Mouse (Mus musculus): Measurements from ENCODE around the gene Eif2b4.

Gene Eif2b4

DNA sequence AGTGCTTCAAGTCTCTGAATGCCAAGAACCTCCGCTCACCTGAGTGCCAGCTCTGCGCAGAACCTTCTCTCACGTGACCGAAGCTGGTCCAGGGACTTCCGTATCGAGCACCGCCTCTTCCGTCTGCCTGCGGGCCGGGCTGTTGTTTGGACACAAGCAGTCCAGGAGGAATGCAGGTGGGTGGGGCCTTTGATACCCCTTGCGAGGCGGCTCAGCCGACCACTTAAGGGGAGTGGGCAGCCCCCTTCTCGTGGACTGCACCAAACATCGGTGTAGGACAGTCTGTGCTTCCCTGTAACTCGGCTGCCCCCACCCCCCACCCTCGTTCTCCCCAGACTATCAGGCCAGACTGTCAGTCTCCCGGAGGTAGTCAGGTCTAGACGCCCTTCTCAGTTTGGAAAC is 39.1 kb downstream of the Eif2b4 start, which contains the start of gene Mpv17:
TSS of gene Mpv17 (minus strand) at position 100 of the 402 bp plus-strand sequence.
- DNase-seq (ENCODE audit: low spot score): peak; percentile 83

DNA sequence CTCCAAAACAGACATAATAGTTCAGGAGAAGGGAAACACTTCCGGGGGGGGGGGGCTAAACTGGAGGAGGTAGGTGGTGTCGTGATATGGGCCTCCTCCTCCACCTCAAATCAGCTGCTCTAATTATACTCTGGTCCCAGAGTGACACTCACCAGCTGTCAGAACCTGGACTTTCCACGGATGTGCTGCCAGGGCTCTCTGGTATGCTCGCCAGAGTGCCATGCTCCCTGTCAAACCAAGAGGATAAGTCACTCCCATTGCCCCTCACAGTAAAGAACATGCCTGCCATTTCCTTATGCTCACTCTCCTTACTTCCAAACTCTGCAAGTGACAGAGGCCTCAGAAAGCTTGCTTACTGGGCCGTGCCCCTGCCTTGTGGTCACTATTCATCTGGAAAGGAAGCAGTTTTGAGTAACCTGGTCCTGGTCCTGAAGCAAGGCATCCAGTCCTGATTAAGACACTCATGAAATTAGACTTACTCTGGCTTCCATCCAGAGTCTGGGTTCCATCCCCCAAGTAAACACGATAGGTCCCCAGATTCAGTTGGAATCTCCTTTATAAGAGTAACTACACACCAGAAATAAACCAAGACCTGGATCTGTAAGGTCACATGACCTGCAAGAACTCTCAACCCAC is 39.6 kb downstream of the Eif2b4 start:
- no peak for DNase-seq (ENCODE audit: low spot score)

DNA sequence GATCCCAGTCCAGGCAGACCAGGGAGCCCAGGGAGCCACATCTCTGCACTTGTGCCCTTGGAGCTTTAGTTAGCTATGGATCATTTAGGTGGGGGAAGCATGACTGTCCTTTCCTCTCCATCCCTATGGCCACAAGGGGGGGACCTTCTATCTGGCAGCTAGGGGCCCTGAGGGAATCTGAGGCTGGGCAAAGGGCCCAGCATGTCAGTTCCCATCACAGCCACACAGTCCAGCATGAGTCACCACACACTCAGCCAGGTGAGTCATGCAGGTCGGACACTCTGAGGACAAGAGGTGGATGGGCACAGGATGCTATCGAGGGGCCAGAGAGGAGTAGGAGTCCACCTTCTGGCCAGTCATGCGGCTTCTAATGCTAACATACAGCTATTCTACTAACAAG is 41.5 kb downstream of the Eif2b4 start:
- peak; percentile 81 for DNase-seq (ENCODE audit: low spot score)

DNA sequence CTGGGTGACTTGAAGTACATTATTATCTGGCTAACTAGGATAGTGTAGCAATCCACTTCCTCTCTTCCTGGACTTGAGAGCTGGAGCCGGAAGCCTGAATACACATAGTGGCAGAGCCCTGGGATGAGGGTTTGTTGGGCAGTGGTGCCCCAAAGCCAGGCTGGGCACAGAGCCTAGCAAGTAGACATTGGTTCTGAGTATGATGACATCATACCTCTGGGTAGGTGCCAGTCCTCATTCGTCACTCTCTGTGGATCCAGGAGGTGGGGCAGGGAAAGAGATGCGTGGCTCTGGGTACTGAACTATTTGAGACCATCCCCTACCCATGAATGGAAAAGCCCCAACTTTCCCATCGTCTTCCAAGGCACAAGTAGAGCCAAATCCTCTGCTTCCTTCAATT is 43.4 kb downstream of the Eif2b4 start:
- peak; percentile 20 for DNase-seq (ENCODE audit: low spot score)

DNA sequence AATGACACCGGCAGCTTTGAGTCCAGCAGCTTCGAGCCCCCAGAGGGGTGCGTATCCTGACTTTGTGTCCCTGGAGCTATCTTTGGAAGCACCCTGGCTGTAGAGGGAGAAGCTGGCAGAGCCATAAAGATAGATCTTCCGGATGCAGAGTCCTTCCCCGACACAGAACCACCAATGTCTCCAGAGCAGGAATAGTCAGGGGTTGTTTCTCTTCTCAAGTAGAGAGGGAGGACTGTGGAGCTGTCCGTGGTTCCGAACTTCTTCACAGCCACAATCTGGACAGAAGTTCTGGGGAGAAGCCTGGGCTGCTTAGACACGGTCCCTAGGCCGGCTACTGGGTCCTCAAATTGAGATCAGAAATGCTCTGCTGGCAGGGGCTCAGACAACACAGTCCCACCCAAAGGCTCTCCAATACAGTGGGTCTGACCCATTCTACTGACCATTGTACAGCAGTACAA is 54.2 kb downstream of the Eif2b4 start:
- DNase-seq (ENCODE audit: low spot score): no peak

DNA sequence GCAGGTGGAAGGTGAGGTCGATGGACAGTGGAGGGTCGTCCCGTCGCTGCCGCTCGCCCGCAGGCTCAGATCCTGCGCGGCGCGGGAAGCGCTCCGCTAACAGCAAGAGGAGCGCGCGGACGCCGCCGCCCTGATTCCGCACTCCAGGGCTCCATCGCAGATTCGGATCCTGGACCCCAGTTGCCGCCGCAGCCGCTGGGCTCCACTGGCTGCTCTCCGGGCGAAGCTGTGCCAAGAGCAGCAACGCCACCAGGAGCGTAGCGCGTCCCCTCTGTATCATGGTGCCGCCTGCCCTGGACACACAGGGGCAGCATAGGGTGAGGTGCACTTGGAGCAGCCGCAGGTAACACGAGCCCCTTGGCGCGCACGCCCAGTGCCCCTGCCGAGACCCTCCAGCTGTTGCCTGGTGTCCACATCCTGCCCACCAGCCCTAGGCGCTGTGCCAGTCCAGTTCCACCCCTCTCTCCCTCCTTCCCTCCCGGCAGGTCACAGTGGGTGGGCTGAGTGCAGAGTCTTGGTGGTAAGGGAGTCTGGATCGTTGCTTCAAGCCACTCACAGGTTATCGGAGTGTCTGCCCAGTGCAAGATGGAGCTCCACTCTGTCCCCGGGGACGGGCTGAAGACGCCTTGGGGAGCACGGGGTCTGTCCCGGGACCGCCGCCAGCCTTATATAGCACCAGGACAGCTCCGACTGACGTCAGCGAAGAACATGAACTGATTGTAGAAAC is 54.8 kb downstream of the Eif2b4 start, which contains the start of gene Ucn:
TSS of gene Ucn (minus strand) at position 589 of the 727 bp plus-strand sequence.
- DNase-seq (ENCODE audit: low spot score): no peak

DNA sequence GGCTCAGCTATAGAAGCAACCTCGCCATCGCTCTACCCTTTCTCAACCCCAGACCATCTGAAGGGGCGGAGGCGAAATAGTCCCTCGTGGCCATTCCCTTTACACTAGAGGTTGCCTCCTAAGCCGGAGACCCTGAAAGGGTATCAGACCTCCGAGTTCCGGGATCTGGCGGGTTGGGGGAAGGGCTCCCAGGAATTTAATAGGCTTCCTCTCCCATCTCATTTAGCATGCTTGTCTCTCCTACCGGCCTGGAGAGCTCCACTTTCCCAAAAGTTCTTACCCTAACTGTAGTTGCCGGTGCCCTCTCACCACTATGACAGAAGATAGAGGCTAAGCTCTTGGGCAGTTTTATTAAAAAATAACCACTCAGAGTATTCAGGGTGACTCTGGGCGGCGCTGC is 55.6 kb downstream of the Eif2b4 start:
- DNase-seq (ENCODE audit: low spot score): no peak
